Mouse (Mus musculus) lung, embryonic 15.5 days (tissue): Measurements from ENCODE around the gene Spire2. TPM values are rescaled to one million over a fixed set of nuclear protein-coding genes. Genes with fewer than 3 reads are reported as not detected.

Experiments used
- ATAC-seq: fragments of 200-750 bp; cut with Nextera tagmentation; 2 replicates; pipeline ENCODE4 v1.8.0; 2017; ENCODE audit warnings: moderate number of reproducible peaks, borderline replicate concordance; ENCODE audit not compliant: low FRiP score, low TSS enrichment; ENCODE audit errors: extremely low read depth
- H3K27ac ChIP-seq: fragments of 300-500 bp; sonication (generic); 2 replicates; pipeline ENCODE4 v1.5.1; 2015; ENCODE audit warnings: moderate library complexity, mild to moderate bottlenecking, inconsistent platforms
- H3K27me3 ChIP-seq: fragments of 300-500 bp; sonication (generic); 2 replicates; pipeline ENCODE4 v1.6.1; 2015; ENCODE audit warnings: inconsistent platforms
- H3K36me3 ChIP-seq: fragments of 300-500 bp; sonication (generic); 2 replicates; pipeline ENCODE4 v1.6.1; 2015; ENCODE audit warnings: inconsistent platforms
- H3K4me1 ChIP-seq: fragments of 300-500 bp; sonication (generic); 2 replicates; pipeline ENCODE4 v1.6.1; 2015; ENCODE audit warnings: inconsistent platforms
- H3K4me2 ChIP-seq: fragments of 300-500 bp; sonication (generic); 2 replicates; pipeline ENCODE4 v1.6.1; 2015; ENCODE audit warnings: inconsistent platforms, mild to moderate bottlenecking, moderate library complexity
- H3K4me3 ChIP-seq: fragments of 300-500 bp; sonication (generic); 2 replicates; pipeline ENCODE4 v1.5.1; 2015; ENCODE audit warnings: mild to moderate bottlenecking, inconsistent platforms
- H3K9ac ChIP-seq: fragments of 300-500 bp; sonication (generic); 2 replicates; pipeline ENCODE4 v1.6.1; 2015; ENCODE audit warnings: inconsistent platforms
- H3K9me3 ChIP-seq: fragments of 300-500 bp; sonication (generic); 2 replicates; pipeline ENCODE4 v1.6.1; 2016; ENCODE audit warnings: inconsistent platforms
- WGBS: fragments of 180-500 bp; shearing (Covaris S2); methylation state at CpG from one replicate; pipeline ENCODE4 v1.1.7; 2015; 5-methylcytosine and 5-hydroxymethylcytosine counted together
- polyA plus RNA-seq: library from polyadenylated mRNA; unstranded; fragments of >200 nt; fragmentation: Nextera tagmentation; extraction: Ambion mirVana; gene quantifications from 2 replicates; pipeline ENCODE4 v1.2.1, GENCODE M21; 2015

Spire2 gene
- polyA plus RNA-seq, 1 experiment from 2014 or later, result 1.4 TPM

GRCm38 (mm10) chr8:123337475-123337874 lies 5.0 kb downstream of the Spire2 start:
- H3K9me3 ChIP-seq, result no peaks in the 10 kb centered on the region
- H3K9ac ChIP-seq, result no peak overlapping the region
- no peak for ATAC-seq
- 82% methylated on average over 3 of the region's 3 CpGs for WGBS
- peaks cover 8% of the 10 kb centered on the region for H3K4me1 ChIP-seq
- H3K4me3 ChIP-seq, result no peak overlapping the region
- no peaks in the 10 kb centered on the region for H3K36me3 ChIP-seq
- no peak overlapping the region for H3K27ac ChIP-seq
- H3K27me3 ChIP-seq, result peaks cover 25% of the 10 kb centered on the region
- H3K4me2 ChIP-seq, result no peak overlapping the region

GRCm38 (mm10) chr8:123340071-123340470 lies 7.6 kb downstream of the Spire2 start:
- Histone ChIP-seq H3K9me3 (no peaks in the 10 kb centered on the region), H3K4me3 (no peak overlapping the region), H3K27ac (no peak overlapping the region), H3K36me3 (no peaks in the 10 kb centered on the region), H3K4me1 (peaks cover 15% of the 10 kb centered on the region; the same call in 1 of the 2 replicates), H3K9ac (no peak overlapping the region), H3K27me3 (peaks cover 5% of the 10 kb centered on the region), H3K4me2 (no peak overlapping the region)
- 90% methylated on average over 4 of the region's 4 CpGs for WGBS
- no peak for ATAC-seq

- 69% methylated on average over 27 of the region's 27 CpGs for WGBS
These were observed 8.8 kb downstream of the Spire2 start for GRCm38 (mm10) chr8:123341040-123342015.

GRCm38 (mm10) chr8:123342253-123342652 lies 9.7 kb downstream of the Spire2 start:
- H3K4me2 ChIP-seq, result no peak overlapping the region
- no peaks in the 10 kb centered on the region for H3K27me3 ChIP-seq
- no peak overlapping the region for H3K27ac ChIP-seq
- no peak overlapping the region for H3K4me3 ChIP-seq
- no peak for ATAC-seq
- H3K9me3 ChIP-seq, result no peaks in the 10 kb centered on the region
- 62% methylated on average over 8 of the region's 8 CpGs for WGBS
- H3K36me3 ChIP-seq, result no peaks in the 10 kb centered on the region
- H3K9ac ChIP-seq, result no peak overlapping the region
- H3K4me1 ChIP-seq, result peaks cover 15% of the 10 kb centered on the region; the same call in 1 of the 2 replicates

More at GRCm38 (mm10) chr8:123341040-123342015, 8.8 kb downstream of the Spire2 start:
- ATAC-seq, result no peak
- Histone ChIP-seq H3K9me3 (no peaks in the 10 kb centered on the region), H3K9ac (no peak overlapping the region), H3K36me3 (no peaks in the 10 kb centered on the region), H3K4me2 (no peak overlapping the region), H3K27ac (no peak overlapping the region), H3K4me3 (no peak overlapping the region), H3K27me3 (no peaks in the 10 kb centered on the region), H3K4me1 (peaks cover 15% of the 10 kb centered on the region; the same call in 1 of the 2 replicates)

GRCm38 (mm10) chr8:123342911-123343310 lies 10.4 kb downstream of the Spire2 start:
- H3K9ac ChIP-seq, result no peak overlapping the region
- H3K27ac ChIP-seq, result 0 out of 2 replicates have a peak overlapping the region, but pooled peaks have one; percentile 1
- H3K4me3 ChIP-seq, result no peak overlapping the region
- no peaks in the 10 kb centered on the region for H3K27me3 ChIP-seq
- H3K36me3 ChIP-seq, result no peaks in the 10 kb centered on the region
- no peaks in the 10 kb centered on the region for H3K9me3 ChIP-seq
- no peak for ATAC-seq
- H3K4me1 ChIP-seq, result peaks cover 18% of the 10 kb centered on the region
- H3K4me2 ChIP-seq, result no peak overlapping the region
- 54% methylated on average over 7 of the region's 7 CpGs for WGBS

GRCm38 (mm10) chr8:123343422-123343821 lies 10.9 kb downstream of the Spire2 start:
- no peak for ATAC-seq
- Histone ChIP-seq H3K4me2 (no peak overlapping the region), H3K36me3 (no peaks in the 10 kb centered on the region), H3K9me3 (no peaks in the 10 kb centered on the region), H3K4me1 (peaks cover 24% of the 10 kb centered on the region), H3K27ac (0 out of 2 replicates have a peak overlapping the region, but pooled peaks have one; percentile 1), H3K27me3 (no peaks in the 10 kb centered on the region), H3K9ac (no peak overlapping the region), H3K4me3 (no peak overlapping the region)
- 67% methylated on average over 12 of the region's 12 CpGs for whole genome bisulfite sequencing

GRCm38 (mm10) chr8:123345135-123345534 lies 12.6 kb downstream of the Spire2 start:
- Histone ChIP-seq H3K4me1 (peaks cover 31% of the 10 kb centered on the region), H3K4me3 (no peak overlapping the region), H3K4me2 (no peak overlapping the region), H3K9ac (no peak overlapping the region), H3K27me3 (no peaks in the 10 kb centered on the region), H3K36me3 (no peaks in the 10 kb centered on the region), H3K9me3 (no peaks in the 10 kb centered on the region), H3K27ac (no peak overlapping the region)
- no peak for ATAC-seq
- WGBS, result 60% methylated on average over 8 of the region's 8 CpGs

GRCm38 (mm10) chr8:123345856-123346255 lies 13.3 kb downstream of the Spire2 start:
- H3K4me1 ChIP-seq, result peaks cover 31% of the 10 kb centered on the region

GRCm38 (mm10) chr8:123347293-123347692 lies 14.8 kb downstream of the Spire2 start:
- Histone ChIP-seq H3K9me3 (no peaks in the 10 kb centered on the region), H3K9ac (no peak overlapping the region), H3K4me1 (peaks cover 31% of the 10 kb centered on the region), H3K4me2 (no peak overlapping the region), H3K27me3 (no peaks in the 10 kb centered on the region), H3K27ac (no peak overlapping the region), H3K4me3 (no peak overlapping the region), H3K36me3 (no peaks in the 10 kb centered on the region)
- no peak for ATAC-seq
- 60% methylated on average over 2 of the region's 2 CpGs for WGBS

More at GRCm38 (mm10) chr8:123345856-123346255, 13.3 kb downstream of the Spire2 start:
- 54% methylated on average over 6 of the region's 6 CpGs for WGBS
- Histone ChIP-seq H3K27me3 (no peaks in the 10 kb centered on the region), H3K4me3 (no peak overlapping the region), H3K27ac (no peak overlapping the region), H3K9ac (no peak overlapping the region), H3K4me2 (no peak overlapping the region), H3K36me3 (no peaks in the 10 kb centered on the region), H3K9me3 (no peaks in the 10 kb centered on the region)
- no peak for ATAC-seq

- peaks cover 23% of the 10 kb centered on the region for H3K4me1 ChIP-seq
- H3K36me3 ChIP-seq, result no peaks in the 10 kb centered on the region
- WGBS, result 21% methylated on average over 9 of the region's 9 CpGs
- no peak overlapping the region for H3K4me3 ChIP-seq
- peak; percentile 81 for ATAC-seq
- peak overlapping the region; percentile 67 for H3K27ac ChIP-seq
- peaks cover 2% of the 10 kb centered on the region; the same call in 1 of the 2 replicates for H3K27me3 ChIP-seq
- H3K9me3 ChIP-seq, result no peaks in the 10 kb centered on the region
- no peak overlapping the region for H3K9ac ChIP-seq
- no peak overlapping the region for H3K4me2 ChIP-seq
These were observed 15.8 kb downstream of the Spire2 start for GRCm38 (mm10) chr8:123348237-123348843.

GRCm38 (mm10) chr8:123349073-123349472 lies 16.6 kb downstream of the Spire2 start:
- no peak for ATAC-seq
- Histone ChIP-seq H3K4me2 (no peak overlapping the region), H3K9ac (no peak overlapping the region), H3K9me3 (no peaks in the 10 kb centered on the region), H3K36me3 (no peaks in the 10 kb centered on the region), H3K27me3 (peaks cover 7% of the 10 kb centered on the region), H3K4me3 (no peak overlapping the region), H3K4me1 (peaks cover 17% of the 10 kb centered on the region), H3K27ac (peak overlapping the region; percentile 67; the same call in 1 of the 2 replicates)
- 71% methylated on average over 4 of the region's 4 CpGs for WGBS

GRCm38 (mm10) chr8:123352118-123352517 lies 19.6 kb downstream of the Spire2 start:
- no peak overlapping the region for H3K4me3 ChIP-seq
- no peaks in the 10 kb centered on the region for H3K9me3 ChIP-seq
- peaks cover 8% of the 10 kb centered on the region for H3K27me3 ChIP-seq
- no peak overlapping the region for H3K27ac ChIP-seq
- H3K9ac ChIP-seq, result no peak overlapping the region
- H3K4me1 ChIP-seq, result peaks cover 17% of the 10 kb centered on the region
- no peak overlapping the region for H3K4me2 ChIP-seq
- ATAC-seq, result no peak
- WGBS, result 75% methylated on average over 12 of the region's 12 CpGs
- H3K36me3 ChIP-seq, result no peaks in the 10 kb centered on the region
